Mouse (Mus musculus) testis, adult 2 months (tissue): ENCODE measurements around the gene Atraid.
A peak's percentile ranks its signal among the peaks of the same experiment; 100 is the strongest.

Experiments
- CTCF ChIP-seq: fragments of 200-500 bp; IDR thresholded peaks from 2 replicates; pipeline ENCODE4 v1.5.1; 2012; ENCODE audit warnings: low read depth, mild to moderate bottlenecking, inconsistent platforms, low read length, moderate library complexity; ENCODE audit not compliant: control insufficient read depth, insufficient read depth, insufficient replicate concordance
- POLR2A ChIP-seq: fragments of 200-500 bp; IDR thresholded peaks from 2 replicates; pipeline ENCODE4 v1.6.1; 2012; ENCODE audit warnings: low read depth, mild to moderate bottlenecking, inconsistent platforms, low read length, moderate library complexity; ENCODE audit not compliant: control insufficient read depth

DNA sequence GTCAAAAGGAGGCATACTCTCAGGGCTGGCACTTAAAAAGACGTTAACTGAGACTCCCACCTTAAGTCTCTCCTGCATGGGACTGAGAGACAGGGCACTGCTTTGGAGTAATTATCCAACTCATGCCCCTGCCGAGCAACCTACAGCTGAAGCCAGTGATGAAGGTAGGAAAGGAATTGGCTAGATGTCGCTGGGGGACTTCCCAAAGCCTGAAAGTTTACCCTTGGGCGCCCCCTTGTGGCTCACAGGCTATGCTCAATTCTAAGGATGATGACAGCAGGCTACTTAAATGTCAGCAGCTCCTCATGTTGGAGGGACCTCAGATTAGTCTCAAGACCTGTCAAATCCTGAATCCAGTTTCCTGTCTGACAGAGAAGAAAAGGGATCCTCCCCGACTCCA lies 43.9 kb upstream of the Atraid start:
- TF ChIP-seq CTCF (peak; percentile 72; the same call in 1 of the 2 replicates), POLR2A (no peak)
